Mouse (Mus musculus) testis, adult 2 months (tissue): ENCODE results near the gene Hras.

Experiments
- CTCF ChIP-seq: fragments of 200-500 bp; IDR thresholded peaks from 2 replicates; pipeline ENCODE4 v1.5.1; 2012; ENCODE audit warnings: low read depth, mild to moderate bottlenecking, inconsistent platforms, low read length, moderate library complexity; ENCODE audit not compliant: control insufficient read depth, insufficient read depth, insufficient replicate concordance
- POLR2A ChIP-seq: fragments of 200-500 bp; IDR thresholded peaks from 2 replicates; pipeline ENCODE4 v1.6.1; 2012; ENCODE audit warnings: low read depth, mild to moderate bottlenecking, inconsistent platforms, low read length, moderate library complexity; ENCODE audit not compliant: control insufficient read depth

- TF ChIP-seq CTCF, result no peak
- TF ChIP-seq POLR2A, result no peak
Observed at GRCm38 (mm10) chr7:141175068-141175467, 18.7 kb downstream of the Hras start.
